Mouse (Mus musculus) layer of hippocampus, adult 8-10 months (tissue): ENCODE data around the gene Arl8b. TPM values are rescaled to one million over a fixed set of nuclear protein-coding genes. Genes with fewer than 3 reads are reported as not detected.
A peak's percentile ranks its signal among the peaks of the same experiment; 100 is the strongest.

Experiments used
- DNase-seq, 2 experiments: peaks; one replicate each; pipeline ENCODE4 v3.0.0; 2022; ENCODE audit warnings: low spot score in 2 of 2
- total RNA-seq, 4 experiments: library from RNA; stranded (reverse); gene quantifications; 2 replicates each; pipeline ENCODE4 v1.2.4; 2022

Arl8b gene
- total RNA-seq, 4 experiments from 2014 or later = 196 to 256 (median 209) TPM

GRCm38 (mm10) chr6:108784056-108784455 lies 1.2 kb downstream of the Arl8b start:
- DNase-seq = no peak

- DNase-seq = no peak
These were observed 1.9 kb downstream of the Arl8b start for GRCm38 (mm10) chr6:108784796-108785195.

GRCm38 (mm10) chr6:108785551-108785950 lies 2.7 kb downstream of the Arl8b start:
- DNase-seq = no peak

GRCm38 (mm10) chr6:108791498-108791897 lies 8.6 kb downstream of the Arl8b start:
- no peak for DNase-seq

- no peak for DNase-seq
These were observed 13.0 kb downstream of the Arl8b start for GRCm38 (mm10) chr6:108795912-108796311.

GRCm38 (mm10) chr6:108796706-108797105 lies 13.8 kb downstream of the Arl8b start:
- DNase-seq = no peak

GRCm38 (mm10) chr6:108805194-108805593 lies 22.3 kb downstream of the Arl8b start:
- DNase-seq = no peak

- no peak for DNase-seq
These were observed 23.0 kb downstream of the Arl8b start for GRCm38 (mm10) chr6:108805871-108806270.

GRCm38 (mm10) chr6:108807446-108807845 lies 24.5 kb downstream of the Arl8b start:
- no peak for DNase-seq

GRCm38 (mm10) chr6:108808786-108809185 lies 25.9 kb downstream of the Arl8b start:
- DNase-seq = no peak

- no peak for DNase-seq
These were observed 27.3 kb downstream of the Arl8b start for GRCm38 (mm10) chr6:108810237-108810636.

GRCm38 (mm10) chr6:108812134-108812533 lies 29.2 kb downstream of the Arl8b start:
- no peak for DNase-seq

- DNase-seq = no peak
These were observed 34.6 kb downstream of the Arl8b start for GRCm38 (mm10) chr6:108817510-108817909.

GRCm38 (mm10) chr6:108824816-108825545 lies 42.1 kb downstream of the Arl8b start:
- DNase-seq = no peak

GRCm38 (mm10) chr6:108826070-108826469 lies 43.2 kb downstream of the Arl8b start:
- no peak for DNase-seq

- no peak for DNase-seq
These were observed 44.5 kb downstream of the Arl8b start for GRCm38 (mm10) chr6:108827336-108827920.

- peak; percentile 92 to 94 for DNase-seq
These were observed 45.5 kb downstream of the Arl8b start, which contains the start of gene Edem1 for GRCm38 (mm10) chr6:108828234-108828868. Gene Edem1 (plus strand): TSS chr6:108828641.

GRCm38 (mm10) chr6:108828872-108829271 lies 46.0 kb downstream of the Arl8b start:
- no peak for DNase-seq

- no peak for DNase-seq
These were observed 46.8 kb downstream of the Arl8b start for GRCm38 (mm10) chr6:108829386-108830370.

- DNase-seq = no peak
These were observed 49.3 kb downstream of the Arl8b start for GRCm38 (mm10) chr6:108832170-108832569.

- no peak for DNase-seq
These were observed 50.1 kb downstream of the Arl8b start for GRCm38 (mm10) chr6:108832989-108833388.
